Mouse (Mus musculus): ENCODE measurements at regions not wholly inside any gene's neighbourhood (a gene's known extent, or its start where the extent isn't known, plus 50 kb on each side); places are given as distances from the start of the nearest gene placed in this dataset.
A peak's percentile ranks its signal among the peaks of the same experiment; 100 is the strongest.

GRCm38 (mm10) chr13:37142812-37143211, 92.8 kb upstream of the F13a1 start:
- Histone ChIP-seq H3K4me3 (no peak overlapping the region), H3K36me3 (ENCODE audit: control insufficient read depth, insufficient read depth, low read length) (no peaks in the 10 kb centered on the region), H3K27me3 (ENCODE audit: control insufficient read depth, insufficient read depth, low read length) (no peaks in the 10 kb centered on the region), H3K9ac (ENCODE audit: low read depth, low read length) (no peak overlapping the region), H3K4me1 (ENCODE audit: control insufficient read depth, insufficient read depth, low read length) (no peaks in the 10 kb centered on the region), H3K27ac (no peak overlapping the region), H3K79me2 (replicated peaks; ENCODE audit: control insufficient read depth, insufficient read depth, low read length) (no peaks in the 10 kb centered on the region)
- 84% methylated on average over 2 of the region's 2 CpGs for WGBS
- no peak for TF ChIP-seq EP300 (IDR thresholded peaks at IDR 0.05; ENCODE audit: insufficient read depth, low read depth, low read length)
- no peak for DNase-seq
- intact Hi-C loops (cut with DNase I), result no loop called here

- Histone ChIP-seq H3K4me3 (no peak overlapping the region), H3K27me3 (ENCODE audit: control insufficient read depth, insufficient read depth, low read length) (no peaks in the 10 kb centered on the region), H3K79me2 (replicated peaks; ENCODE audit: control insufficient read depth, insufficient read depth, low read length) (no peaks in the 10 kb centered on the region), H3K4me1 (ENCODE audit: control insufficient read depth, insufficient read depth, low read length) (no peaks in the 10 kb centered on the region), H3K36me3 (ENCODE audit: control insufficient read depth, insufficient read depth, low read length) (no peaks in the 10 kb centered on the region), H3K9ac (ENCODE audit: low read depth, low read length) (no peak overlapping the region), H3K27ac (no peak overlapping the region)
- TF ChIP-seq EP300 (IDR thresholded peaks at IDR 0.05; ENCODE audit: insufficient read depth, low read depth, low read length), result no peak
- no peak for TF ChIP-seq POLR2A (IDR thresholded peaks at IDR 0.05; ENCODE audit: insufficient read depth, low read depth, low read length)
- no peak for TF ChIP-seq CTCF (IDR thresholded peaks at IDR 0.05)
- no peak for DNase-seq
- 51% methylated on average over 1 of the region's 1 CpGs for WGBS
- intact Hi-C loops (cut with DNase I), result no loop called here
These were observed 85.1 kb upstream of the F13a1 start for GRCm38 (mm10) chr13:37135115-37135514.

- Histone ChIP-seq H3K27me3 (ENCODE audit: control insufficient read depth, insufficient read depth, low read length) (no peaks in the 10 kb centered on the region), H3K79me2 (replicated peaks; ENCODE audit: control insufficient read depth, insufficient read depth, low read length) (no peaks in the 10 kb centered on the region), H3K9ac (ENCODE audit: low read depth, low read length) (no peak overlapping the region), H3K36me3 (ENCODE audit: control insufficient read depth, insufficient read depth, low read length) (no peaks in the 10 kb centered on the region), H3K4me3 (no peak overlapping the region), H3K27ac (no peak overlapping the region), H3K4me1 (ENCODE audit: control insufficient read depth, insufficient read depth, low read length) (no peaks in the 10 kb centered on the region)
- WGBS, result 81% methylated on average over 2 of the region's 2 CpGs
- DNase-seq, result no peak
- TF ChIP-seq CTCF (IDR thresholded peaks at IDR 0.05) (no peak), EP300 (IDR thresholded peaks at IDR 0.05; ENCODE audit: insufficient read depth, low read depth, low read length) (no peak), POLR2A (IDR thresholded peaks at IDR 0.05; ENCODE audit: insufficient read depth, low read depth, low read length) (no peak)
- intact Hi-C loops (cut with DNase I), result no loop called here
These were observed 84.5 kb upstream of the F13a1 start for GRCm38 (mm10) chr13:37134518-37134917.

- Histone ChIP-seq H3K79me2 (replicated peaks; ENCODE audit: control insufficient read depth, insufficient read depth, low read length) (no peaks in the 10 kb centered on the region), H3K27me3 (ENCODE audit: control insufficient read depth, insufficient read depth, low read length) (no peaks in the 10 kb centered on the region), H3K4me1 (ENCODE audit: control insufficient read depth, insufficient read depth, low read length) (no peaks in the 10 kb centered on the region), H3K9ac (ENCODE audit: low read depth, low read length) (no peak overlapping the region), H3K27ac (no peak overlapping the region), H3K36me3 (ENCODE audit: control insufficient read depth, insufficient read depth, low read length) (no peaks in the 10 kb centered on the region), H3K4me3 (no peak overlapping the region)
- intact Hi-C loops (cut with DNase I), result no loop called here
- TF ChIP-seq CTCF (IDR thresholded peaks at IDR 0.05), result no peak
- TF ChIP-seq POLR2A (IDR thresholded peaks at IDR 0.05; ENCODE audit: insufficient read depth, low read depth, low read length), result no peak
- DNase-seq, result peak in 1 of 2 experiments; percentile 52
- WGBS, result 78% methylated on average over 10 of the region's 10 CpGs
These were observed 80.6 kb upstream of the F13a1 start for GRCm38 (mm10) chr13:37130637-37131036.

- Histone ChIP-seq H3K27ac (no peak overlapping the region), H3K4me3 (no peak overlapping the region), H3K36me3 (ENCODE audit: control insufficient read depth, insufficient read depth, low read length) (no peaks in the 10 kb centered on the region), H3K27me3 (ENCODE audit: control insufficient read depth, insufficient read depth, low read length) (no peaks in the 10 kb centered on the region), H3K9ac (ENCODE audit: low read depth, low read length) (no peak overlapping the region), H3K79me2 (replicated peaks; ENCODE audit: control insufficient read depth, insufficient read depth, low read length) (no peaks in the 10 kb centered on the region), H3K4me1 (ENCODE audit: control insufficient read depth, insufficient read depth, low read length) (no peaks in the 10 kb centered on the region)
- TF ChIP-seq POLR2A (IDR thresholded peaks at IDR 0.05; ENCODE audit: insufficient read depth, low read depth, low read length), result no peak
- TF ChIP-seq EP300 (IDR thresholded peaks at IDR 0.05; ENCODE audit: insufficient read depth, low read depth, low read length), result no peak
- no peak for TF ChIP-seq CTCF (IDR thresholded peaks at IDR 0.05)
- intact Hi-C loops (cut with DNase I), result no loop called here
- 88% methylated on average over 4 of the region's 4 CpGs for WGBS
- DNase-seq, result no peak
These were observed 71.6 kb upstream of the F13a1 start for GRCm38 (mm10) chr13:37121602-37122001.

GRCm38 (mm10) chr13:37120219-37120618, 70.2 kb upstream of the F13a1 start:
- no peak for DNase-seq
- H3K4me3 ChIP-seq, result no peak overlapping the region
- no peaks in the 10 kb centered on the region for H3K27me3 ChIP-seq (ENCODE audit: control insufficient read depth, insufficient read depth, low read length)
- WGBS, result 25% methylated on average over 2 of the region's 2 CpGs
- H3K9ac ChIP-seq (ENCODE audit: low read depth, low read length), result no peak overlapping the region
- H3K36me3 ChIP-seq (ENCODE audit: control insufficient read depth, insufficient read depth, low read length), result no peaks in the 10 kb centered on the region
- intact Hi-C loops (cut with DNase I), result no loop called here
- no peaks in the 10 kb centered on the region for H3K4me1 ChIP-seq (ENCODE audit: control insufficient read depth, insufficient read depth, low read length)
- no peak overlapping the region for H3K27ac ChIP-seq
- TF ChIP-seq POLR2A (IDR thresholded peaks at IDR 0.05; ENCODE audit: insufficient read depth, low read depth, low read length) (no peak), EP300 (IDR thresholded peaks at IDR 0.05; ENCODE audit: insufficient read depth, low read depth, low read length) (no peak), CTCF (IDR thresholded peaks at IDR 0.05) (no peak)
- H3K79me2 ChIP-seq (replicated peaks; ENCODE audit: control insufficient read depth, insufficient read depth, low read length), result no peaks in the 10 kb centered on the region

Data from heart, adult 2 months (tissue).